25 mouse cellular contexts compared by ENCODE assay signal in the genomic region with DNA sequence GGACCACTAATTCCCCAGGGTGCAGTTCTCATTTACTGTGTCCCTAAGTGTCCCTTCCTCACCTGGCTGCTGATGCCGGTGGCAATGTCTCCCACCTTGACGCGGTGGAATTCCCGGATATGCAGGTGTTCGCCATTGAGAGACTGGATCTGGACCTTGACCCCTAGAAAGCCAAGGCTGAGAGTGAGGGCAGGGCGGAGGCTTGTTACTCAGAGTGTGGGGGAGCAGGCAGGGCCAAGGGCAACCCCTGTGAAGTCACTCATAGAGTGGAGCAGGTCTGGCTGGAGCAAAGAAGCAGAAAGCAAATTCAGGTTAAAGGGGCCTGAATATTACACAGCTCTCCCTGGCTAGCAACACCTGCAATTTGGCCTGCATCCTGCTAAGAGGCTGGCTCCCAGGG. TPM values are rescaled to one million over a fixed set of nuclear protein-coding genes. Genes with fewer than 3 reads are reported as not detected.
A peak's percentile ranks its signal among the peaks of the same experiment; 100 is the strongest.
DNase-seq lines count a peak whose midpoint lies in the region; ATAC-seq and TF ChIP-seq lines count a peak whose summit lies in the region.
"Had no signal": no experiment of that assay in that cellular context is flagged by ENCODE, and none has a peak within 500 bp of the region (broad histone marks: within the 10 kb centered on the region; RNA-seq: fewer than 3 reads in every experiment).

No protein-coding gene starts in this region.

- peaks cover 12% of the 10 kb centered on the region for H3K4me1 ChIP-seq in kidney, embryonic 16.5 days (ENCODE audit: insufficient read depth, low read length)
- H3K4me1 ChIP-seq in intestine, embryonic 14.5 days (replicated peaks; ENCODE audit: control insufficient read depth, insufficient read depth, low read length) = no peaks in the 10 kb centered on the region
- H3K4me1 ChIP-seq in intestine, embryonic 15.5 days (replicated peaks) = peaks cover 17% of the 10 kb centered on the region
- H3K4me1 ChIP-seq in small intestine, adult 2 months (ENCODE audit: control insufficient read depth, insufficient read depth, insufficient read length, low read length) = peaks cover 29% of the 10 kb centered on the region

- no peak for ATAC-seq in kidney, embryonic 16.5 days (ENCODE audit: low FRiP score, low TSS enrichment)
- peak; percentile 59; the same call in 1 of the 2 replicates for ATAC-seq in intestine, embryonic 14.5 days (replicated peaks; ENCODE audit: low FRiP score, low TSS enrichment, low read depth)
- peak; percentile 84 for ATAC-seq in intestine, embryonic 15.5 days
- ATAC-seq: forebrain, embryonic 13.5 days; forebrain, postnatal 0 days had no signal

- no peak for TF ChIP-seq POLR2A in small intestine, adult 2 months (IDR thresholded peaks at IDR 0.05; ENCODE audit: low read depth, low read length)

- H3K36me3 ChIP-seq in kidney, embryonic 16.5 days (ENCODE audit: insufficient read depth, low read length) = peaks cover 42% of the 10 kb centered on the region
- peaks cover 50% of the 10 kb centered on the region for H3K36me3 ChIP-seq in intestine, embryonic 14.5 days (ENCODE audit: control insufficient read depth, insufficient read depth, low read length)
- H3K36me3 ChIP-seq in intestine, embryonic 15.5 days = peaks cover 15% of the 10 kb centered on the region; the same call in 1 of the 2 replicates
- H3K36me3 ChIP-seq in small intestine, adult 2 months (ENCODE audit: control insufficient read depth, insufficient read depth, low read length) = peaks cover 32% of the 10 kb centered on the region

- peak; percentile 38 for DNase-seq in kidney, postnatal 14 days
- no peak for DNase-seq in intestine, embryonic 14.5 days (ENCODE audit: low spot score)
- no peak for DNase-seq in left cerebral cortex, postnatal 14 days (ENCODE audit: low spot score in 2 of 2)
- no peak for DNase-seq in testis, postnatal 14 days (ENCODE audit: low spot score)
- DNase-seq in lung, postnatal 10 days = no peak
- DNase-seq: adrenal gland, adult 8-10 months; cerebellum, adult 11 months; cerebellum, adult 8-10 months; cerebellum, postnatal 25 days; forebrain, postnatal 0 days; gastrocnemius, postnatal 14 days; heart, adult 18-20 months; heart, postnatal 10 days; heart, postnatal 4 days had no signal

- intact Hi-C loops in left cerebral cortex, postnatal 14 days (cut with DNase I) = no loop called here

- no peak overlapping the region for H3K4me2 ChIP-seq in kidney, embryonic 16.5 days (replicated peaks; ENCODE audit: low read depth, low read length)
- H3K4me2 ChIP-seq in intestine, embryonic 14.5 days (ENCODE audit: low read length) = no peak overlapping the region
- peak overlapping the region; percentile 26; the same call in 1 of the 2 replicates for H3K4me2 ChIP-seq in intestine, embryonic 15.5 days (replicated peaks)
- H3K4me2 ChIP-seq: embryonic facial prominence, embryonic 13.5 days; forebrain, embryonic 13.5 days; hindbrain, embryonic 12.5 days had no signal

- no peaks in the 10 kb centered on the region for H3K9me3 ChIP-seq in kidney, embryonic 16.5 days (ENCODE audit: low read length)
- no peaks in the 10 kb centered on the region for H3K9me3 ChIP-seq in intestine, embryonic 14.5 days (ENCODE audit: control insufficient read depth, low read length)
- no peaks in the 10 kb centered on the region for H3K9me3 ChIP-seq in intestine, embryonic 15.5 days
- H3K9me3 ChIP-seq: embryonic facial prominence, embryonic 13.5 days; forebrain, embryonic 13.5 days; heart, embryonic 10.5 days; hindbrain, embryonic 12.5 days had no signal

- H3K27ac ChIP-seq in kidney, embryonic 16.5 days (ENCODE audit: low read length) = no peak overlapping the region
- no peak overlapping the region for H3K27ac ChIP-seq in intestine, embryonic 14.5 days (ENCODE audit: low read depth)
- peak overlapping the region; percentile 19; the same call in 1 of the 2 replicates for H3K27ac ChIP-seq in intestine, embryonic 15.5 days
- no peak overlapping the region; the same call in 1 of the 2 replicates for H3K27ac ChIP-seq in small intestine, adult 2 months (ENCODE audit: insufficient read depth, low read depth, low read length)
- H3K27ac ChIP-seq: embryonic facial prominence, embryonic 13.5 days; forebrain, embryonic 13.5 days; heart, embryonic 10.5 days; hindbrain, embryonic 12.5 days had no signal

- no peak overlapping the region for H3K4me3 ChIP-seq in kidney, embryonic 16.5 days (ENCODE audit: low read length)
- no peak overlapping the region for H3K4me3 ChIP-seq in intestine, embryonic 14.5 days (ENCODE audit: low read depth, low read length)
- no peak overlapping the region for H3K4me3 ChIP-seq in intestine, embryonic 15.5 days (replicated peaks)
- H3K4me3 ChIP-seq in small intestine, adult 2 months (ENCODE audit: low read depth, low read length) = peak overlapping the region; percentile 45
- H3K4me3 ChIP-seq: embryonic facial prominence, embryonic 13.5 days; forebrain, embryonic 13.5 days; heart, embryonic 10.5 days; hindbrain, embryonic 12.5 days had no signal

- TF ChIP-seq CTCF in small intestine, adult 2 months (IDR thresholded peaks at IDR 0.05; ENCODE audit: extremely low read depth, insufficient read length, insufficient replicate concordance, low read depth, low read length) = no peak

- no peak overlapping the region for H3K9ac ChIP-seq in kidney, embryonic 16.5 days (replicated peaks; ENCODE audit: low read length)
- no peak overlapping the region for H3K9ac ChIP-seq in intestine, embryonic 14.5 days (ENCODE audit: low read length)
- H3K9ac ChIP-seq in intestine, embryonic 15.5 days = no peak overlapping the region
- H3K9ac ChIP-seq: embryonic facial prominence, embryonic 13.5 days; forebrain, embryonic 13.5 days; forebrain, postnatal 0 days; hindbrain, embryonic 12.5 days had no signal

- WGBS in kidney, embryonic 16.5 days = 85% methylated on average over 6 of the region's 6 CpGs
- 74% methylated on average over 6 of the region's 6 CpGs for WGBS in intestine, embryonic 14.5 days
- WGBS in intestine, embryonic 15.5 days = 59% methylated on average over 6 of the region's 6 CpGs
- WGBS in small intestine, adult 2 months = 52% methylated on average over 6 of the region's 6 CpGs

- no peaks in the 10 kb centered on the region for H3K27me3 ChIP-seq in kidney, embryonic 16.5 days (ENCODE audit: insufficient read depth, low read length)
- no peaks in the 10 kb centered on the region for H3K27me3 ChIP-seq in intestine, embryonic 14.5 days (replicated peaks; ENCODE audit: control insufficient read depth, insufficient read depth, low read length)
- H3K27me3 ChIP-seq in intestine, embryonic 15.5 days (replicated peaks) = no peaks in the 10 kb centered on the region
- no peaks in the 10 kb centered on the region for H3K27me3 ChIP-seq in small intestine, adult 2 months (ENCODE audit: control insufficient read depth, insufficient read depth, low read length)

RNA-seq across cellular contexts. Expression of a gene that starts 3.2 kb away (rescaled TPM):
- not detected in 2 replicates for polyA plus RNA-seq in kidney, embryonic 16.5 days (2015; fragmentation: Nextera tagmentation; extraction: Ambion mirVana)
- polyA plus RNA-seq in intestine, embryonic 14.5 days (2014; fragmentation: Nextera tagmentation; extraction: Ambion mirVana) = not detected in 2 replicates
- polyA plus RNA-seq in intestine, embryonic 15.5 days (2015; fragmentation: Nextera tagmentation; extraction: Ambion mirVana) = not detected in 2 replicates
- not detected in 2 replicates for polyA plus RNA-seq in small intestine, adult 2 months (2012; rRNA removed)
- total RNA-seq in left cerebral cortex, postnatal 14 days (2021) = 1 to 10 TPM; 1.0 to 1.2 TPM
- total RNA-seq: adrenal gland, adult 8-10 months; adrenal gland, postnatal 36 days; ES-E14; gastrocnemius, adult 18-20 months; gastrocnemius, postnatal 14 days; heart, adult 18-20 months; heart, postnatal 10 days; heart, postnatal 4 days had no signal
- polyA plus RNA-seq: embryonic facial prominence, embryonic 13.5 days; forebrain, embryonic 13.5 days; heart, embryonic 10.5 days; heart, embryonic 14.5 days; hindbrain, embryonic 12.5 days had no signal

RNA-seq across cellular contexts. Expression of a gene that starts 13.1 kb away (rescaled TPM):
- polyA plus RNA-seq in kidney, embryonic 16.5 days (2015; fragmentation: Nextera tagmentation; extraction: Ambion mirVana) = 0.27 and 0.82 TPM in 2 replicates
- 1.3 and 1.4 TPM in 2 replicates for polyA plus RNA-seq in intestine, embryonic 14.5 days (2014; fragmentation: Nextera tagmentation; extraction: Ambion mirVana)
- 0.73 and 1.0 TPM in 2 replicates for polyA plus RNA-seq in intestine, embryonic 15.5 days (2015; fragmentation: Nextera tagmentation; extraction: Ambion mirVana)
- 0.50 and 0.51 TPM in 2 replicates for polyA plus RNA-seq in small intestine, adult 2 months (2012; rRNA removed)
- total RNA-seq in left cerebral cortex, postnatal 14 days (2021) = 1 to 10 TPM; 2.3 TPM
- total RNA-seq: adrenal gland, postnatal 36 days; ES-E14; gastrocnemius, adult 18-20 months; gastrocnemius, postnatal 14 days; heart, adult 18-20 months; heart, postnatal 10 days; heart, postnatal 4 days had no signal

RNA-seq across cellular contexts. Expression of a gene that starts 45.8 kb away (rescaled TPM):
- 5.3 and 6.7 TPM in 2 replicates for polyA plus RNA-seq in kidney, embryonic 16.5 days (2015; fragmentation: Nextera tagmentation; extraction: Ambion mirVana)
- polyA plus RNA-seq in intestine, embryonic 14.5 days (2014; fragmentation: Nextera tagmentation; extraction: Ambion mirVana) = 3.7 and 3.9 TPM in 2 replicates
- polyA plus RNA-seq in intestine, embryonic 15.5 days (2015; fragmentation: Nextera tagmentation; extraction: Ambion mirVana) = 2.9 and 3.6 TPM in 2 replicates
- polyA plus RNA-seq in small intestine, adult 2 months (2012; rRNA removed) = 9.9 and 12.7 TPM in 2 replicates
- total RNA-seq in left cerebral cortex, postnatal 14 days (2021) = 1 to 10 TPM; 2.6 to 3.8 TPM

RNA-seq across cellular contexts. Expression of a gene that starts 50.5 kb away (rescaled TPM):
- polyA plus RNA-seq in kidney, embryonic 16.5 days (2015; fragmentation: Nextera tagmentation; extraction: Ambion mirVana) = 2.4 and 3.4 TPM in 2 replicates
- 3.1 and 3.6 TPM in 2 replicates for polyA plus RNA-seq in intestine, embryonic 14.5 days (2014; fragmentation: Nextera tagmentation; extraction: Ambion mirVana)
- polyA plus RNA-seq in intestine, embryonic 15.5 days (2015; fragmentation: Nextera tagmentation; extraction: Ambion mirVana) = 2.0 and 2.2 TPM in 2 replicates
- 7.1 and 8.4 TPM in 2 replicates for polyA plus RNA-seq in small intestine, adult 2 months (2012; rRNA removed)
- 100 to 1,000 TPM; 132 to 143 TPM for total RNA-seq in left cerebral cortex, postnatal 14 days (2021)
